Mouse (Mus musculus) left cerebral cortex, postnatal 4 days (tissue): ENCODE data around the gene Cd300ld3. TPM values are rescaled to one million over a fixed set of nuclear protein-coding genes. Genes with fewer than 3 reads are reported as not detected.

ENCODE experiments used
- DNase-seq: peaks from one replicate; pipeline ENCODE4 v3.0.0-alpha.2; 2022
- intact Hi-C: fragments of 180-260 bp; cut with DNase I; formaldehyde crosslinking; loops from one replicate; pipeline ENCODE4 v1.15.1; 2025
- total RNA-seq, 2 experiments: library from RNA; stranded (reverse); gene quantifications; 2 replicates each; pipeline ENCODE4 v1.2.3; 2021

The Cd300ld3 gene
- total RNA-seq, result under 1 TPM; 0.50 to 0.62 TPM

DNA sequence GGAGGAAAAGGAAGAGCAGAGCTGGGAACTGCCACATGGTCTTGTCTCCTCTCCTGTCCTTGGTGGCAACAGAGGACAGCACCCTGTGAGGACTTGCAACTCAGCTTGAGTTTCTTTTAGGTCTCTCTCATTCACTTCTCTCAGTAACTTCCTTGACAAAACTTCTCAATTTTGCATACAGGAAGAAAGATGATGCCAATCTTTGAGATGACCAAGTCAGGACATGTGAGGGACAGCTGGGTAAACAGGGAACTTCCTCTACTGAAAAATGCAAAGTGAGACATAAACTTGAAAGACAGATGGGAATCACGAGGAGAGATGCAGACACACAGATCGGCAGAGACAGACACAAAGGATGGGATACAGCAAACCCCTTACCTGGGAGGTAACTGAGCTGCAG, at the start of gene Cd300ld3:
Gene Cd300ld3, minus strand, starts transcription at position 151 of the 400 bp plus-strand sequence.
- intact Hi-C loops, result no loop called here
- no peak for DNase-seq

DNA sequence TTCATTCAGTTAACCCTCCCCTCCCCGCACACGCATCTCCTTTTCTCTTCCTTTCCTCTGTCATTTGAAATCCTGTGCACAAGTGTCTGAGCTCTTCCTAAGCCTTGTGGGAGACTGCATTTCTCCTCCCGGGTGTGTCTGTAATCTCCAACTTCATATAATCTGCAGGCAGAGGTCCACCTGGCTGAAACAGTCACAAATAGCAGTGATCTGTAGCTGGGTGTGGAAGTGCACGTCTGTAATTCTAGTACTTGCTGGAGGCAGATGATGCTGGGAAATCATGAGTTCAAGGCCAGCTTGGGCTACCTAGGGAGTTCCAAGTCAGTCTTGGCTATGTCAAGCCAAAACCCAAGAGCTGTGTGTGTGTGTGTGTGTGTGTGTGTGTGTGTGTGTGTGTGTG, 43.9 kb upstream of the Cd300ld3 start:
- DNase-seq, result no peak
- intact Hi-C loops, result no loop called here

- intact Hi-C loops, result no loop called here
- DNase-seq, result no peak
These were observed 43.2 kb upstream of the Cd300ld3 start, which contains the start of gene Rab37 for GRCm38 (mm10) chr11:115091362-115091901. Gene Rab37, plus strand, starts transcription at chr11:115091431.

DNA sequence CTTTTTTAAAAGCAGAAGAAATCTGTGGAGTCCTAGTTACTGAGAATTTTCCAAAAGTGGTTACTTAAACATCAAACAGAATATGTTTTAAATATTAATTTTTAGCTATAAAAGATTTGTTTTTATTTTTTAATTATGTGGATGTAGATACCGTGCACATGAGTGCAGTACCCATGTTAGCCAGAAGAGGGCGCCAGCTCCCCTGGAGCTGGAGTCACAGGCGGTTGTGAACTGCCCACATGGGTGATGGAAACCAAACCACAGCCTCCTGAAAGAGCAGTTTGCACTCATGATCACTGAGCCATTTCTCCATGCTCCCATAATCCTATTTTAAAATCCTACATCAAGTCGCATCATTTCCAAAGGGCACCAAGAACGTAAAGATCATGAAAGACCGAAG, 41.6 kb upstream of the Cd300ld3 start:
- DNase-seq, result no peak
- intact Hi-C loops, result loop anchor here (10.0 kb wide), 1 partner anchor 175 kb away; the partner anchor contains the start of gene Grin2c

GRCm38 (mm10) chr11:115086213-115086612, 38.0 kb upstream of the Cd300ld3 start:
- intact Hi-C loops, result loop anchor here (10.0 kb wide), 1 partner anchor 179 kb away; the partner anchor contains the start of gene Grin2c
- DNase-seq, result no peak

DNA sequence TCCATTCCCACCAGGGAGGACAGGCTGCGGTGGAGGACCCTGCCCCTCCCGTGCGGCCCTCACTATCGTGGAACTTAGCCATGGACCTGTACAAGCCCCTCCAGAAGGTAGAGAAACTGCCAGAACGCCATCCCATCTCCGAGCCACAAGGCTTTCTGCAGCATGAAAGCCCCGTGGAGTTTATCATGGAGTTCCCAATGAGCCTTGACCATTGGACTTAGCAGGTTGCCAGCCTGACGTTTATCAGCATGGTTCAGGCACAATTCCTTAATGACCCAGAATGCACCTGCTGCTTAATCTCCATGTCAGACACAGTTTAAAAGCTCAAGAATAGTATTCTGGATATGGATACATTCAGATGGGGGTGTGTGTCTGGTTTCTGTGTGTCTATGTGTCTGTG, 36.9 kb upstream of the Cd300ld3 start:
- DNase-seq, result no peak
- intact Hi-C loops, result loop anchor here (10.0 kb wide), 1 partner anchor 180 kb away; the partner anchor contains the start of gene Grin2c

DNA sequence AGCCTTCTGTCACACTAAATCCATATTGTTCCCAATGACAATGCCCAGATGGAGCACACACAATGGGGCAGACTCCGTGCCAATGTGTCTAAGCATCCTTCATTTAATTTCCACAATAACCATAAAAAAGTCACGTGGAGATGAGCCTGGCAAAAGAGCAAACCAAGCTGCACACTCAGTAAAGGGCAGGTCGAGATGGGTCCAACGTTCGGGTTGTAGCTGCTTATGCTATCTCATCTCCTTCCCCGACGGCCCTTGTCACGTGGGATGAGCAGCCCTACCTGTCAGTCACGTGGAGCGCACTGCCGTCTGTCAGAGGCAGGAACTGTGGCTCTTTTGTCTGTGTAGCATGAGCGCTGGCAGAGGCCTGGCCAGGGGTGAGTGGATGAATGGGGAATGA, 36.4 kb upstream of the Cd300ld3 start:
- intact Hi-C loops, result loop anchor here (5.0 to 10.0 kb wide), 2 partner anchors 68 to 180 kb away; partner anchors contain the start of gene Grin2c
- no peak for DNase-seq

- peak; percentile 80 for DNase-seq
- intact Hi-C loops, result loop anchor here (5.0 to 10.0 kb wide), 2 partner anchors 69 to 181 kb away; partner anchors contain the start of gene Grin2c
These were observed 35.3 kb upstream of the Cd300ld3 start for GRCm38 (mm10) chr11:115083376-115084139.

- intact Hi-C loops, result loop anchor here (5.0 to 10.0 kb wide), 2 partner anchors 70 to 183 kb away; partner anchors contain the start of gene Grin2c
These were observed 34.0 kb upstream of the Cd300ld3 start for GRCm38 (mm10) chr11:115082196-115082595.

GRCm38 (mm10) chr11:115081373-115081772, 33.2 kb upstream of the Cd300ld3 start:
- intact Hi-C loops, result loop anchor here (5.0 to 10.0 kb wide), 2 partner anchors 71 to 183 kb away; partner anchors contain the start of gene Grin2c
- no peak for DNase-seq

More at GRCm38 (mm10) chr11:115082196-115082595, 34.0 kb upstream of the Cd300ld3 start:
- no peak for DNase-seq

DNA sequence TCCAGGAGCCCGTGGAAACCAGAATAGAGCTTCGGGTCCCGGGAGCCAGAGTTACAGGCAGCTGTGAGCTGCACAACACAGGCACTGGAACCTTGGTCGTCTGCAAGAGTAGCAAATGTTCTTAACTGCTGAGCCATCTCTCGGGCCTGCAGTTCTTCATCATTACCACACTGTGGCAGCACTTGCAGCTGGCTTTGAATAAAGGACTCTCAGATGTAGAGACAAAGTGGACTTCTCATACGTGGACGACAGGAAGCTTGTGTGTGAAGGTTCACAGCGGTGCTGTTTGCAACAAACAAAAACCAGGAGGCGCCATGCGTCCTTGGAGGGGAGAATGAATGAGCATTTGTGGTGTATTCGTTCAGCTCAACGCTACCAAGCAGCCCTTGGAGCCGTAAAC, 32.7 kb upstream of the Cd300ld3 start:
- peak; percentile 32 for DNase-seq
- intact Hi-C loops, result loop anchor here (5.0 to 10.0 kb wide), 2 partner anchors 71 to 184 kb away; partner anchors contain the start of gene Grin2c

GRCm38 (mm10) chr11:115078680-115079079, 30.5 kb upstream of the Cd300ld3 start:
- DNase-seq, result no peak
- intact Hi-C loops, result no loop called here

DNA sequence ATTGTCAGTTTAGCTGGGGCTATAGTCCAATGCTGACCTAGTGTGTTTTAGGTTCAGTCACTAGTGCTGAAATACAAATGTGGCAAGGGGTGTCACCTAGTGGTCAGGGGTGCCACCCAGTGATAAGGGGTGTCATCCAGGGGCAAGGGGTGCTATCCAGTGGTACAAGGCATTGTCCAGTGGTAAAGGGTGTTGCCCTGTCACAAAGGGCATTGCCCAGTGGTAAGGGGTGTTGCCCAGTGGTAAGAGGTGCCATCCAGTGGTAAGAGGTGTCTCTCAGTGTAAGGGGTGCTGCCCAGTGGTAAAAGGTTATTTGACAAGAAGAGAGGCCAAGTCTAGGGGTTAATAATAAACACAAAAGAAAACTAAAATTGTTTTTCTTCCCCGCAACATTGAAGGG, 29.2 kb upstream of the Cd300ld3 start:
- intact Hi-C loops, result no loop called here
- DNase-seq, result no peak

- no peak for DNase-seq
- intact Hi-C loops, result no loop called here
These were observed 27.6 kb upstream of the Cd300ld3 start for GRCm38 (mm10) chr11:115075859-115076258.

DNA sequence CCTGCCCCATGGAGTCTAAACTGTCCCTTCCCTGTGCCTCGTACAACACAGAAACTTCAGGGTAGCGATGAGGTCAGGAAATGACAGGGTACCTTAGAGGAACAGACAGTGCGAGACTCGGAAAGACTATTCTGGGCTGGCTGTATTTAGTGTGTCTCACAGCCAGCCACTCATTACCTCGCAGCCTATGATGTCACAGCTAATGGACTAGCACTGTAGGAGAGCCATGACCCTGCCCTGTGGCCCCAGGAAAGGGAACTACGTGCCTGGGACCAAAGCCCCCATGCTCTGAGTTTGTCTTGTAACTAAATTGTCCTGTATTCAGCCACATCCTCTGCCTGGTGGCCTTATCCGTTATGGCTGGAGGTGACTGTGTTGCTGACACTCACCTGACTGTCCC, 27.2 kb upstream of the Cd300ld3 start:
- intact Hi-C loops, result no loop called here
- DNase-seq, result no peak

DNA sequence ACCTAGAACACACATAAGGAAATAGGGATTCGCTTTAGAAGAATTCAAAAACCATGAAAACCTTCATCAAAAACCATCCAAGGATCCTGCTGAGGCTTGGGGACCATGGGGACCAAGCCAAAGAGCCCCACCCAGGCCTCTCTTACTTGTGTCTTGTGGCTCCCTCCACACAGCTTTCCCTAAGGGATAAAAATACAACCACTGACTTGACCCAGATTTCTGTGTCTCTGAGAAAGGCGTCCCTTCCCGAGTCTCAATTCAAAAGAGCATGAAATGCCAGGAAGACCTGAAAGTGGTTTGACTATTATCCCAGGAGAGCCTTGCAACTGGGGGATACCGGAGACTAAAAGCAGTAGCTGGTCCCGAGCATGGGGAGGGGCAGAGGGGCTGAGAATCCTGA, 24.8 kb upstream of the Cd300ld3 start:
- intact Hi-C loops, result no loop called here

GRCm38 (mm10) chr11:115071631-115072294, 23.6 kb upstream of the Cd300ld3 start:
- peak; percentile 45 for DNase-seq
- intact Hi-C loops, result no loop called here

More for the DNA sequence above, 24.8 kb upstream of the Cd300ld3 start:
- no peak for DNase-seq

- intact Hi-C loops, result no loop called here
- no peak for DNase-seq
These were observed 22.9 kb upstream of the Cd300ld3 start for GRCm38 (mm10) chr11:115071015-115071551.

- no peak for DNase-seq
- intact Hi-C loops, result no loop called here
These were observed 18.6 kb upstream of the Cd300ld3 start for GRCm38 (mm10) chr11:115066768-115067167.

DNA sequence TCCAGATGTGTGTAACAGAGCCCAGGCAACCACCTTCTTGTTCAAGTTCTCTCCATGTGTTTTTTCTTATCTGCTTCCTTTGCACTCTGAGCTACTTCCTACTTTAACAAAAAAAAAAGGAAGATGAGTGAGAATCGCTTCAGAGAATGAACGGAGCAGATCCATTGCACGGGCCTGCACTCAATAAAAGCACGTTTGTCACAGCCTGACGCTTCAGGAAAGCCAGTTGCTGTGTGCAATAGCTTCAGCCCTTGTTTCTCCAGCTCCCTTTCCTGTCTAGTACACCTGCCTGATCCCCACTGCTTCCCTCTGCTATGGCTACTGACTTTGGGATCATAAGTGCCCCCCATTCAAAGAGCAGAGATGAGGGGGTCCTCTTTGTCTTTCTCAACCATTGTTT, 13.9 kb upstream of the Cd300ld3 start, which contains the start of gene Cd300e:
Gene Cd300e, minus strand, starts transcription at position 101 of the 400 bp plus-strand sequence.
- intact Hi-C loops, result no loop called here
- DNase-seq, result no peak

- DNase-seq, result no peak
- intact Hi-C loops, result no loop called here
These were observed 11.6 kb upstream of the Cd300ld3 start for GRCm38 (mm10) chr11:115059797-115060196.
